Mouse (Mus musculus) MEL (cell line): ENCODE data around the gene Zfp473.

Source experiments
- BHLHE40 ChIP-seq: IDR thresholded peaks from 2 replicates; pipeline ENCODE4 v1.6.1; 2012; ENCODE audit warnings: low read depth, mild to moderate bottlenecking, inconsistent platforms, low read length, improper control_type of control experiment, borderline replicate concordance
- CHD1 ChIP-seq: IDR thresholded peaks from 2 replicates; pipeline ENCODE4 v1.6.1; 2012; ENCODE audit warnings: low read depth, mild to moderate bottlenecking, inconsistent platforms, low read length, improper control_type of control experiment
- CTCF ChIP-seq, 3 experiments: IDR thresholded peaks in 2 of 3; conservative IDR thresholded peaks in 1 of 3; 2 replicates each; pipeline ENCODE4 v1.5.1; 2011 to 2012; ENCODE audit warnings: low read length in 3 of 3, low read depth in 2 of 3, mild to moderate bottlenecking in 2 of 3, improper control_type of control experiment in 1 of 3, inconsistent platforms in 1 of 3, mixed read lengths in 1 of 3, moderate library complexity in 1 of 3; ENCODE audit not compliant: control insufficient read depth in 1 of 3, insufficient read depth in 1 of 3, poor library complexity in 1 of 3, severe bottlenecking in 1 of 3
- GATA1 ChIP-seq: IDR thresholded peaks from 2 replicates; pipeline ENCODE4 v1.6.1; 2011; ENCODE audit warnings: low read depth, low read length, improper control_type of control experiment
- MAX ChIP-seq: IDR thresholded peaks from 2 replicates; pipeline ENCODE4 v1.6.1; 2011; ENCODE audit warnings: low read length, improper control_type of control experiment
- MXI1 ChIP-seq: IDR thresholded peaks from 2 replicates; pipeline ENCODE4 v1.6.1; 2011; ENCODE audit warnings: mild to moderate bottlenecking, low read depth, low read length, improper control_type of control experiment
- NRF1 ChIP-seq: IDR thresholded peaks from 2 replicates; pipeline ENCODE4 v1.6.1; 2014; ENCODE audit warnings: low read depth, mild to moderate bottlenecking, inconsistent platforms, low read length, improper control_type of control experiment, moderate library complexity; ENCODE audit not compliant: poor library complexity, insufficient read depth, severe bottlenecking
- POLR2A ChIP-seq, 2 experiments: IDR thresholded peaks; 2 replicates each; pipeline ENCODE4 v1.6.1; 2011 to 2012; ENCODE audit warnings: low read length in 2 of 2, mild to moderate bottlenecking in 2 of 2, control low read depth in 1 of 2, improper control_type of control experiment in 1 of 2, low read depth in 1 of 2, moderate library complexity in 1 of 2; ENCODE audit not compliant: control insufficient read depth in 1 of 2, insufficient read depth in 1 of 2, poor library complexity in 1 of 2
- POLR2AphosphoS2 ChIP-seq: IDR thresholded peaks from 2 replicates; pipeline ENCODE4 v1.6.1; 2011; ENCODE audit warnings: low read length, improper control_type of control experiment
- POLR2AphosphoS5 ChIP-seq: IDR thresholded peaks from 2 replicates; pipeline ENCODE4 v1.6.1; 2012; ENCODE audit warnings: low read depth, borderline replicate concordance, mild to moderate bottlenecking, inconsistent platforms, low read length, moderate library complexity, mixed read lengths
- ZC3H11A ChIP-seq: IDR thresholded peaks from 2 replicates; pipeline ENCODE4 v1.6.1; 2012; ENCODE audit warnings: low read depth, mild to moderate bottlenecking, inconsistent platforms, low read length, improper control_type of control experiment
- ZNF384 ChIP-seq: IDR thresholded peaks from 2 replicates; pipeline ENCODE4 v1.6.1; 2012; ENCODE audit warnings: low read depth, mild to moderate bottlenecking, inconsistent platforms, low read length, improper control_type of control experiment

GRCm38 (mm10) chr7:44693427-44694175 is 57.2 kb downstream of the Zfp473 start:
- TF ChIP-seq POLR2A (IDR thresholded peaks at IDR 0.05; ENCODE audit: control insufficient read depth in 1 of 2, insufficient read depth in 1 of 2, low read depth in 1 of 2, low read length in 2 of 2, poor library complexity in 1 of 2) (no peak), MAX (no peak), ZC3H11A (no peak), ZNF384 (no peak), BHLHE40 (no peak), POLR2AphosphoS2 (no peak), MXI1 (no peak), CHD1 (no peak), CTCF (IDR thresholded peaks at IDR 0.05 in 2 of 3, conservative IDR thresholded peaks at IDR 0.05 in 1 of 3; ENCODE audit: control insufficient read depth in 1 of 3, insufficient read depth in 1 of 3, low read depth in 2 of 3, low read length in 3 of 3, poor library complexity in 1 of 3, severe bottlenecking in 1 of 3) (no peak), GATA1 (no peak), POLR2AphosphoS5 (no peak), NRF1 (no peak)
